Mouse (Mus musculus) CH12.LX (cell line): Measurements from ENCODE around the gene Magel2. TPM values are rescaled to one million over a fixed set of nuclear protein-coding genes. Genes with fewer than 3 reads are reported as not detected.

Experiments
- DNase-seq: peaks from one replicate; pipeline ENCODE4 v3.0.0-alpha.2; 2013; ENCODE audit errors: extremely low read depth
- H3K27ac ChIP-seq: 2 replicates; pipeline ENCODE4 v1.5.1; 2012; ENCODE audit warnings: low read depth, mild to moderate bottlenecking, control low read depth, moderate library complexity; ENCODE audit not compliant: insufficient read depth
- H3K27me3 ChIP-seq: replicated peaks from 2 replicates; pipeline ENCODE3; 2012; ENCODE audit warnings: inconsistent platforms
- H3K36me3 ChIP-seq, 2 experiments: replicated peaks in 1 of 2; 2 replicates each; pipeline versions ENCODE3 to v1.6.1; 2012; ENCODE audit warnings: inconsistent platforms in 1 of 2, low read length in 1 of 2, mild to moderate bottlenecking in 1 of 2, mixed read lengths in 1 of 2, moderate library complexity in 1 of 2; ENCODE audit not compliant: control insufficient read depth in 1 of 2, insufficient read depth in 1 of 2
- H3K4me1 ChIP-seq, 2 experiments: 2 replicates each; pipeline ENCODE4 v1.6.1; 2012; ENCODE audit warnings: inconsistent platforms in 1 of 2, moderate library complexity in 1 of 2; ENCODE audit not compliant: insufficient read depth in 2 of 2, control insufficient read depth in 1 of 2
- H3K4me2 ChIP-seq: 2 replicates; pipeline ENCODE4 v1.6.1; 2012; ENCODE audit warnings: low read depth, mild to moderate bottlenecking, control low read depth; ENCODE audit not compliant: poor library complexity, insufficient read depth, severe bottlenecking
- H3K4me3 ChIP-seq, 3 experiments: fragments of 150-350 bp in 1 of 3; sonication (generic) in 1 of 3; replicated peaks in 1 of 3; 2 replicates each; pipeline versions ENCODE3 to v1.5.1; 2011 to 2012; ENCODE audit warnings: low read depth in 2 of 3, low read length in 2 of 3, mild to moderate bottlenecking in 2 of 3, moderate library complexity in 2 of 3, control low read depth in 1 of 3, improper control_type of control experiment in 1 of 3, inconsistent platforms in 1 of 3, mixed read lengths in 1 of 3; ENCODE audit not compliant: poor library complexity in 1 of 3
- H3K79me2 ChIP-seq: replicated peaks from 2 replicates; pipeline ENCODE4 v1.6.1; 2012; ENCODE audit warnings: mild to moderate bottlenecking, moderate library complexity; ENCODE audit not compliant: control insufficient read depth, poor library complexity, insufficient read depth, severe bottlenecking; ENCODE audit errors: extremely low read depth
- H3K9ac ChIP-seq: 2 replicates; pipeline ENCODE4 v1.6.1; 2012; ENCODE audit warnings: low read depth, mild to moderate bottlenecking, control low read depth, moderate library complexity; ENCODE audit not compliant: insufficient read depth
- H3K9me3 ChIP-seq: replicated peaks from 2 replicates; pipeline ENCODE3; 2012; ENCODE audit warnings: low read length, inconsistent platforms, mixed read lengths
- BHLHE40 ChIP-seq: IDR thresholded peaks from 2 replicates; pipeline ENCODE4 v1.6.1; 2011; ENCODE audit warnings: mild to moderate bottlenecking, low read depth, low read length, improper control_type of control experiment
- CHD2 ChIP-seq: IDR thresholded peaks from 2 replicates; pipeline ENCODE4 v1.6.1; 2011; ENCODE audit warnings: low read length, improper control_type of control experiment
- CTCF ChIP-seq, 2 experiments: IDR thresholded peaks in 1 of 2; conservative IDR thresholded peaks in 1 of 2; 2 replicates each; pipeline ENCODE4 v1.5.1; 2011 to 2012; ENCODE audit warnings: low read depth in 2 of 2, low read length in 2 of 2, improper control_type of control experiment in 1 of 2, inconsistent platforms in 1 of 2, mild to moderate bottlenecking in 1 of 2, moderate library complexity in 1 of 2
- ETS1 ChIP-seq: conservative IDR thresholded peaks from 2 replicates; pipeline ENCODE4 v1.6.1; 2012; ENCODE audit warnings: low read depth, mild to moderate bottlenecking, inconsistent platforms, low read length, improper control_type of control experiment, moderate library complexity
- IRF4 ChIP-seq: IDR thresholded peaks from 2 replicates; pipeline ENCODE4 v1.6.1; 2014; ENCODE audit warnings: low read depth, mild to moderate bottlenecking, inconsistent platforms, low read length, improper control_type of control experiment
- JUND ChIP-seq: conservative IDR thresholded peaks from 2 replicates; pipeline ENCODE4 v1.6.1; 2011; ENCODE audit warnings: low read depth, low read length, improper control_type of control experiment
- KAT2A ChIP-seq: IDR thresholded peaks from 2 replicates; pipeline ENCODE4 v1.6.1; 2012; ENCODE audit warnings: low read length, improper control_type of control experiment, inconsistent platforms; ENCODE audit not compliant: insufficient replicate concordance
- MAX ChIP-seq: IDR thresholded peaks from 2 replicates; pipeline ENCODE4 v1.6.1; 2011; ENCODE audit warnings: low read length, improper control_type of control experiment
- MXI1 ChIP-seq: IDR thresholded peaks from 2 replicates; pipeline ENCODE4 v1.6.1; 2011; ENCODE audit warnings: mild to moderate bottlenecking, low read depth, low read length, improper control_type of control experiment
- PAX5 ChIP-seq: IDR thresholded peaks from 2 replicates; pipeline ENCODE4 v1.6.1; 2012; ENCODE audit warnings: low read length, inconsistent platforms, mixed read lengths
- POLR2A ChIP-seq: IDR thresholded peaks from 2 replicates; pipeline ENCODE4 v1.6.1; 2011; ENCODE audit warnings: low read depth, mild to moderate bottlenecking, improper control_type of control experiment, low read length
- RCOR1 ChIP-seq: conservative IDR thresholded peaks from 2 replicates; pipeline ENCODE4 v1.6.1; 2012; ENCODE audit warnings: low read depth, mild to moderate bottlenecking, inconsistent platforms, low read length, improper control_type of control experiment
- SMC3 ChIP-seq: IDR thresholded peaks from 2 replicates; pipeline ENCODE4 v1.6.1; 2011; ENCODE audit warnings: low read depth, low read length, improper control_type of control experiment
- TCF12 ChIP-seq: IDR thresholded peaks from 2 replicates; pipeline ENCODE4 v1.6.1; 2014; ENCODE audit warnings: low read depth, mild to moderate bottlenecking, inconsistent platforms, low read length, improper control_type of control experiment
- USF2 ChIP-seq: conservative IDR thresholded peaks from 2 replicates; pipeline ENCODE4 v1.6.1; 2011; ENCODE audit warnings: low read depth, low read length, improper control_type of control experiment
- ZNF384 ChIP-seq: IDR thresholded peaks from 2 replicates; pipeline ENCODE4 v1.6.1; 2012; ENCODE audit warnings: low read depth, low read length, improper control_type of control experiment, inconsistent platforms
- dilution Hi-C: fragments of 300-500 bp; cut with MboI; formaldehyde crosslinking; loops from 2 replicates; pipeline ENCODE4 v1.14.3; 2020; ENCODE audit warnings: low sequenced_read_pairs; ENCODE audit not compliant: extremely low pct_unique_long_range_greater_than_20kb, extremely low pct_ligation_motif_present
- in situ Hi-C: fragments of 300-500 bp; cut with MboI; formaldehyde crosslinking; loops from 3 replicates; pipeline ENCODE4 v1.14.3; 2019; ENCODE audit warnings: low sequenced_read_pairs, low pct_ligation_motif_present, low pct_unique_long_range_greater_than_20kb, mixed read lengths
- polyA plus RNA-seq: library from polyadenylated mRNA; unstranded; fragments of >175 nt; gene quantifications from 2 replicates; pipeline ENCODE4 v1.2.1, GENCODE M21; 2012; ENCODE audit warnings: low read depth; ENCODE audit not compliant: insufficient read length
- total RNA-seq, 2 experiments: library from RNA; depleted of rRNA; stranded (reverse); fragments of 300-350 nt in 1 of 2; fragments of >200 nt in 1 of 2; gene quantifications; 2 replicates each; pipeline ENCODE4 v1.2.3; 2012 to 2014

Magel2 gene
- total and polyA plus RNA-seq, 3 experiments = not detected

GRCm38 (mm10) chr7:62348106-62348803 is 28.6 kb upstream of the Magel2 start:
- TF ChIP-seq USF2 = no peak
- TF ChIP-seq POLR2A = no peak
- peak overlapping the region in 1 of 3 experiments; percentile 11 for H3K4me3 ChIP-seq
- dilution Hi-C loops (no loop called here), in situ Hi-C loops (no loop called here)
- H3K4me1 ChIP-seq = no peaks in the 10 kb centered on the region
- no peaks in the 10 kb centered on the region for H3K27me3 ChIP-seq
- no peaks in the 10 kb centered on the region for H3K79me2 ChIP-seq
- H3K4me2 ChIP-seq = no peak overlapping the region
- no peaks in the 10 kb centered on the region for H3K36me3 ChIP-seq
- H3K9me3 ChIP-seq = peaks cover 30% of the 10 kb centered on the region
- no peak for DNase-seq
- no peak overlapping the region for H3K9ac ChIP-seq
- no peak overlapping the region for H3K27ac ChIP-seq

- dilution Hi-C loops = no loop called here
- Histone ChIP-seq H3K9me3 (peaks cover 30% of the 10 kb centered on the region), H3K27ac (no peak overlapping the region)
- no peak for TF ChIP-seq ZNF384
- no peak for TF ChIP-seq CHD2
- TF ChIP-seq MXI1 = no peak
- no peak for TF ChIP-seq SMC3
- TF ChIP-seq RCOR1 = no peak
- TF ChIP-seq IRF4 = no peak
- TF ChIP-seq BHLHE40 = no peak
- no peak for TF ChIP-seq PAX5
- no peak for TF ChIP-seq POLR2A
- no peak for TF ChIP-seq ETS1
- TF ChIP-seq JUND = no peak
- TF ChIP-seq CTCF (conservative IDR thresholded peaks at IDR 0.05 in 1 of 2, IDR thresholded peaks at IDR 0.05 in 1 of 2; ENCODE audit: low read depth in 2 of 2, low read length in 2 of 2) = no peak
- no peak for TF ChIP-seq TCF12
- no peak for TF ChIP-seq KAT2A
- TF ChIP-seq MAX = no peak
- TF ChIP-seq, all 38 proteins: peak for 0
- DNase-seq = no peak
- Histone ChIP-seq H3K4me1 (no peaks in the 10 kb centered on the region), H3K79me2 (no peaks in the 10 kb centered on the region), H3K27me3 (no peaks in the 10 kb centered on the region), H3K4me3 (peak overlapping the region in 1 of 3 experiments; percentile 11), H3K36me3 (no peaks in the 10 kb centered on the region), H3K9ac (no peak overlapping the region), H3K4me2 (no peak overlapping the region)
- in situ Hi-C loops = no loop called here
Observed at GRCm38 (mm10) chr7:62348804-62349190, 28.0 kb upstream of the Magel2 start.
